Mouse (Mus musculus) limb, embryonic 12.5 days (tissue): ENCODE measurements at regions not wholly inside any gene's neighbourhood (a gene's known extent, or its start where the extent isn't known, plus 50 kb on each side); places are given as distances from the start of the nearest gene placed in this dataset.

Experiments used
- ATAC-seq: fragments of 200-750 bp; cut with Nextera tagmentation; 2 replicates; pipeline ENCODE4 v1.8.0; 2017; ENCODE audit warnings: low read depth, moderate TSS enrichment; ENCODE audit not compliant: insufficient number of reproducible peaks, insufficient read depth, low FRiP score, low TSS enrichment
- H3K27ac ChIP-seq: fragments of 300-500 bp; sonication (generic); 2 replicates; pipeline ENCODE4 v1.5.1; 2016; ENCODE audit warnings: mild to moderate bottlenecking, moderate library complexity
- H3K27me3 ChIP-seq: fragments of 300-500 bp; sonication (generic); 2 replicates; pipeline ENCODE4 v1.6.1; 2016; ENCODE audit warnings: mild to moderate bottlenecking, moderate library complexity
- H3K36me3 ChIP-seq: fragments of 300-500 bp; sonication (generic); 2 replicates; pipeline ENCODE4 v1.6.1; 2016; ENCODE audit warnings: mild to moderate bottlenecking, moderate library complexity
- H3K4me1 ChIP-seq: fragments of 300-500 bp; sonication (generic); replicated peaks from 2 replicates; pipeline ENCODE4 v1.6.1; 2016
- H3K4me2 ChIP-seq: fragments of 300-500 bp; sonication (generic); 2 replicates; pipeline ENCODE4 v1.6.1; 2016; ENCODE audit warnings: mild to moderate bottlenecking, moderate library complexity
- H3K4me3 ChIP-seq: fragments of 300-500 bp; sonication (generic); replicated peaks from 2 replicates; pipeline ENCODE4 v1.5.1; 2016; ENCODE audit warnings: mild to moderate bottlenecking
- H3K9ac ChIP-seq: fragments of 300-500 bp; sonication (generic); replicated peaks from 2 replicates; pipeline ENCODE4 v1.6.1; 2016; ENCODE audit warnings: mild to moderate bottlenecking, moderate library complexity
- H3K9me3 ChIP-seq: fragments of 300-500 bp; sonication (generic); 2 replicates; pipeline ENCODE4 v1.6.1; 2016; ENCODE audit warnings: mild to moderate bottlenecking, moderate library complexity
- WGBS: fragments of 180-500 bp; shearing (Covaris S2); methylation state at CpG from one replicate; pipeline ENCODE4 v1.1.7; 2016; 5-methylcytosine and 5-hydroxymethylcytosine counted together

DNA sequence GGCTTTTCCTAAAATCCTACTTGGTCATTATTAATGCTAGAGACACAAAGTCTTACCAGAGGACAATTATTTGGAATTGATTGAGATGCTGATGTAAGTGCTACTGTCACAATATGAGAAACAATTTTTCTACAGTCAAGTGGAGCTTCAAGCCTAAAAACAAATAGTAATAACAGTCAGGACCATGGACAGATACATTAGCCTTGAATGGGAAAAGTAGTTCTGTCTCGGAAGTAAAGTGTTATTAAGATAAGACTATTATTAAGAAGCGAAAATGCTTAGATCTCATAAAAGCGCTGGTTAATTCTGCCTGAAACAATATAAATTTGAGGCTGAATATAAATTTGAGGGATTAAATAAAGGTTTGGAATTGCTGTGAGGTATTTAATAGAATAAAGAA lies 473.1 kb downstream of the Cenpc1 start:
- Histone ChIP-seq H3K9ac (no peak overlapping the region), H3K36me3 (no peaks in the 10 kb centered on the region), H3K4me2 (no peak overlapping the region), H3K27me3 (no peaks in the 10 kb centered on the region), H3K9me3 (no peaks in the 10 kb centered on the region), H3K27ac (no peak overlapping the region), H3K4me3 (no peak overlapping the region), H3K4me1 (no peaks in the 10 kb centered on the region)
- ATAC-seq: no peak
- WGBS: 71% methylated on average over 3 of the region's 3 CpGs

DNA sequence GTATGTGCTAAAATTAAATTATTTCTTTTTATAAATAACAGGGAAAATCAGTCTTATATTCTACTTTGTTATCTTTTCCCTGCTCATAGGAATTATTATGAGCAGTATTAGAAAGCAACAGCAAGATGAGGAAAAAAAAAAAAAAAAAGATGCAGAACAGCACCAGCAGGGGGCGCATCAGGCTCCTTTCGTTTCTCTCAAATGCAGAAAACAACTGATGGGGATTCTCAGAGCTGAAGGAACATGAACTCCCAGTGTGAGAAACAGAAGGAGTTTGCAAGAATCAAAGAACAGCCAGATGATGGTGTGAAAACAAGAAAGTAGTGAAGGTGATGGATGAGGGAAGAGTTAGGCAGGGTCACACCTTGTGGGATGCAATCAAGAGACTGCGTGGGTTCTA lies 478.7 kb downstream of the Cenpc1 start:
- Histone ChIP-seq H3K27me3 (no peaks in the 10 kb centered on the region), H3K4me2 (no peak overlapping the region), H3K9ac (no peak overlapping the region), H3K4me3 (no peak overlapping the region), H3K27ac (no peak overlapping the region), H3K36me3 (no peaks in the 10 kb centered on the region), H3K9me3 (no peaks in the 10 kb centered on the region), H3K4me1 (no peaks in the 10 kb centered on the region)
- WGBS: 24% methylated on average over 3 of the region's 3 CpGs
- ATAC-seq: no peak

DNA sequence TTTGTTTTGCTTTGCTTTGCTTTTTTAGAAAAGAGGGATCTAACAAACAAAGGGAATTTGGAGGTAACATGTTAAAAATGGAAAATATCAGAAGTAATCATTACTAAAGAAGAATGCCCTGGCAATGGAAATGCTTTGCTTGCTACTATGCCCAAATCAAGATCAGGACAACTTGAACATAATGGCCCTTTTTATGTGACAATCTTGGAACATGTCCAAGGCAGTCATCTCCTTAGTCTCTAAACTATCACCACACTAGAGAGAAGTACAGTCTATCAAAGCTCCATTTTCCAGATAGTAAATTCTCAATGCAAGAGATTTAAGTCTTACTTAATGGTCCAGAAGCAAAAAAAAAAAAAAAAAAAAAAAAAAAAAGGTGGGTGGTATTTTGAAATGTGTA lies 492.9 kb downstream of the Cenpc1 start:
- no peak for ATAC-seq
- Histone ChIP-seq H3K4me1 (no peaks in the 10 kb centered on the region), H3K4me2 (no peak overlapping the region), H3K27ac (no peak overlapping the region), H3K4me3 (no peak overlapping the region), H3K27me3 (no peaks in the 10 kb centered on the region), H3K9ac (no peak overlapping the region), H3K36me3 (no peaks in the 10 kb centered on the region), H3K9me3 (no peaks in the 10 kb centered on the region)

DNA sequence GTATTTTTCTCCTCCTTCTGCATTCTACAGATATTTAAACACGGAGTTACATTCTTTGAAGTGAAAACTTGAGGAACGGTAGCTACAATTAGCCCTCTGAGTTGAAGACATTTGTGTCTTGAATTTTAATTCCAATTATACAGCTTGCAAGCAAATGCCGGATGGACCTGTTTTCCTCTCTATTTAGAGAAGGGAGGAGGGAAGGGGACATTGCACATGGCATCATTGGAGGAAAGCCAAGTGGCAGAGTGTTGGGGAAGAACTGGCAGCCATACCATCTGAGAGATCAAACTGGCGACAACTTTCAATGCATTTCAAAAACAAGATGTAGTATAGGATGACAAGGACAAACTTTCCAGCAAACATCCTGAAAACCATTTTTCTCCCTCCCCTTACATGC lies 493.4 kb downstream of the Cenpc1 start:
- Histone ChIP-seq H3K27me3 (no peaks in the 10 kb centered on the region), H3K4me2 (no peak overlapping the region), H3K9ac (no peak overlapping the region), H3K4me3 (no peak overlapping the region), H3K4me1 (no peaks in the 10 kb centered on the region), H3K9me3 (no peaks in the 10 kb centered on the region), H3K27ac (no peak overlapping the region), H3K36me3 (no peaks in the 10 kb centered on the region)
- 76% methylated on average over 4 of the region's 4 CpGs for WGBS
- ATAC-seq: no peak

DNA sequence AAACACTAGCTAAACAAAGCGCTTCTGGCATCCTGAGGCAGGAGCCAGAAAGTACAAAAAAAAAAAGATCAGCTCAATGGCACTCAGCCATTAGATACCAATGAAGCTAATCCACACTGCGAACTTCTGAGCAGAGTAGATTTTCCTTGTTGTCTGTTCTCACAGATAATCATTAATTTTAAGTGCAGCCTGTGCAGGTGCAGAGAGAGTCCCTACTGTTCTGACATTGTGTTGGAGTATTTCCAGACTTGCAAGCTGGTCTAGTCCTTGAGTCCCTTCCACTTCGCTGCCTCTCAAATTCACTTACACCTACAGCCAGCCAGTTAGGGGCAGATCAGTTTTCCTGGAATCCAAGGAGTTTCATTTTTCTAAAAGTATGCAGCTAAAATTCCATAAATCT lies 494.0 kb downstream of the Cenpc1 start:
- WGBS: 78% methylated on average over 3 of the region's 3 CpGs
- Histone ChIP-seq H3K27me3 (no peaks in the 10 kb centered on the region), H3K27ac (no peak overlapping the region), H3K36me3 (no peaks in the 10 kb centered on the region), H3K9me3 (no peaks in the 10 kb centered on the region), H3K4me1 (no peaks in the 10 kb centered on the region), H3K4me3 (no peak overlapping the region), H3K9ac (no peak overlapping the region), H3K4me2 (no peak overlapping the region)
- ATAC-seq: no peak

DNA sequence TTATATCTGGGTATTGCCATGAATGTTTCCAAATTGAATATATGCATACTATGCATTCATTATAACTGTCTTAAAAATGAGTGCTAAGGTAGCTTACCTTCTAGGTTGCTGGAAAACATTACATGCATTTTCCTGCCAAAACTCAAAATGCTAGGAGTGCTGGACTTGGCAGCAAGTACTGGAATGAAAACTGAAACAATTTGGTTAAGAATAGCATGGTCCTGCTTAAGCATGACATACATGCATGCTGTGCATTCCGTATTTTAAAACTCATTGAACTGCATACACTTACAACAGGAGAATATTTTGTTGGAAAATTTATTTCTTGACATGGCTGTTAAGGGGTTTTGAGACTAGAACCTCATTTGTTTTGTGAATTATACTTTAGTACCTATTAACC lies 529.1 kb downstream of the Cenpc1 start:
- Histone ChIP-seq H3K36me3 (no peaks in the 10 kb centered on the region), H3K27me3 (no peaks in the 10 kb centered on the region), H3K9ac (no peak overlapping the region), H3K9me3 (no peaks in the 10 kb centered on the region), H3K27ac (no peak overlapping the region), H3K4me1 (no peaks in the 10 kb centered on the region), H3K4me3 (no peak overlapping the region), H3K4me2 (no peak overlapping the region)
- 78% methylated on average over 1 of the region's 1 CpGs for WGBS
- no peak for ATAC-seq

DNA sequence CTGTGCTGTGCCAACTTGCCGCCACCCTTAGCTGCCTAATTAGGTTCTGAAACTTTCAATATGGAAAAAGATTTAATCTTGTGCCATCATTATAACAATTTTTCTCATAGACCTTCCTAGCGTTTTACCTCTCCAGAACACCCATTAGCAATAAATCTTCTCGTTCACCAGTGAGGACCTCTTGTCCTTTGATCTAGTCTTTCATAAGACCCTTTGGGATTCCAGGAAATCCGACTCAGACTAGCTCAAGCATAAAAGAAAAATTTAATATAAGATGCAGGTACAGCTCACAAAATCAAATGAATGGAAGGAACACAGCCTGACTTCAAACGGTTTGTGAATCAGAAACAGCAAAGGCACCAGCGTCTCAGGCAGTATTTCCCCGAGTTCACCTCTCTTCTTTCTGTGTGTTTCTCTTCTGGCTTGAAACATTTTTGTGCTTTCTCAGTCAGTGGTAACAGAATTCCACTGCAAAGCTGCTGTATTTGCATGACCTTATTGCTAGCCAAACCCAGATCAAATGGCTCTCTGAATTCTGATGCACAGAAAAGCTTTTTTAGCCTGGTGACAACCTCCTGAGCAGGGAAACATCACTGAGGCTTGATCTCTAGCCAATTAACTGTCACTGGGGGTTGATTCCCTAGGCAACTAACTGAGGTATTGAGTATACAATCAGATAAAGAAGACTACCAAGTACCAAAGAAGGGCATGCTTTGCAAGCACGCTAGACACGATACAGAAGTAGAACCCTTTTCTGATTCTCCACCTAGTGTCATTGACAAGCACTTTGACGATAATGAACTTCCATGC lies 539.8 kb downstream of the Cenpc1 start:
- Histone ChIP-seq H3K4me1 (no peaks in the 10 kb centered on the region), H3K9ac (no peak overlapping the region), H3K36me3 (no peaks in the 10 kb centered on the region), H3K27ac (no peak overlapping the region), H3K9me3 (no peaks in the 10 kb centered on the region), H3K27me3 (no peaks in the 10 kb centered on the region), H3K4me2 (no peak overlapping the region), H3K4me3 (no peak overlapping the region)
- 79% methylated on average over 10 of the region's 10 CpGs for WGBS
- ATAC-seq: no peak

DNA sequence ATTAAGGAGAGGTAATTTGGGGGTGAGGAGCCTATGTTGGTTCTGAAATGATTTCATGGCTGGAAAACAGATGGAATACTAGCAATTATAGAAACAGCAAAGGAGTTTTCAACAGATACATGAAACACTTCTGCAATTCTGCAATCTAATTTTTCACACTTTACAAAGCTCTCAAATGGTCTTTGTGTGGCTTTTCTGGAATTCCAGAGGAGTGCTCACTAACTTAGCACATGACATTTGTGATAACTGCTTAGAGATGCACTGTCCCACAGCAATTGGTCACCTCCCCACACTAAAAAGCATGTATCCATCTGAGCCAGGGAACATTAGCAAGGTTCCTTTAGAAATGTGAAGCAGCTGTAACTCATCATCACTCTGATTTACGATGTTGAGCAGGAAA lies 560.1 kb downstream of the Cenpc1 start:
- H3K4me3 ChIP-seq: no peak overlapping the region
- ATAC-seq: no peak
- no peaks in the 10 kb centered on the region for H3K27me3 ChIP-seq
- no peaks in the 10 kb centered on the region for H3K36me3 ChIP-seq
- H3K9ac ChIP-seq: no peak overlapping the region
- no peaks in the 10 kb centered on the region for H3K4me1 ChIP-seq
- no peak overlapping the region for H3K27ac ChIP-seq
- no peak overlapping the region for H3K4me2 ChIP-seq
- WGBS: 85% methylated on average over 1 of the region's 1 CpGs
- no peaks in the 10 kb centered on the region for H3K9me3 ChIP-seq

DNA sequence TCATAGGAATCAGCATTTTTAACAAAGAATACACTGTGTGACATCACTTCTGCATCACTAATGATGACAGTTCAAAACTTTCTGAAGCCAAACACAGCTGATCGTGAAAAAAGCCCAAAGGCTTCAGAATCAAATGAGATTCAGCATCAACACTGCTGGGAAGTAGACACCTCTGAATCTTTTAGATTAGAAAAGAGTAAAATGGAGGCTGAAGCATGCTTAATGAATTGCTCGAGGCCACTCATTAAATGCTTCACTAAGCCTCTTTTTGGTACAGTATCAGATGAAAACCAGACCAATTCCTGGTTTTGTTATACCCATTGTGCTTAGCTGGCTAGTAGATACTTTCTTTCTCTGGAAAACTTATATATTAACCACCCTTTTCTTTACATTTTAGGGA lies 568.1 kb downstream of the Cenpc1 start:
- no peaks in the 10 kb centered on the region for H3K36me3 ChIP-seq
- no peak overlapping the region for H3K4me2 ChIP-seq
- no peak overlapping the region for H3K9ac ChIP-seq
- no peak for ATAC-seq
- no peak overlapping the region for H3K4me3 ChIP-seq
- no peaks in the 10 kb centered on the region for H3K27me3 ChIP-seq
- 65% methylated on average over 2 of the region's 2 CpGs for WGBS
- no peak overlapping the region for H3K27ac ChIP-seq
- no peaks in the 10 kb centered on the region for H3K9me3 ChIP-seq
- H3K4me1 ChIP-seq: no peaks in the 10 kb centered on the region

DNA sequence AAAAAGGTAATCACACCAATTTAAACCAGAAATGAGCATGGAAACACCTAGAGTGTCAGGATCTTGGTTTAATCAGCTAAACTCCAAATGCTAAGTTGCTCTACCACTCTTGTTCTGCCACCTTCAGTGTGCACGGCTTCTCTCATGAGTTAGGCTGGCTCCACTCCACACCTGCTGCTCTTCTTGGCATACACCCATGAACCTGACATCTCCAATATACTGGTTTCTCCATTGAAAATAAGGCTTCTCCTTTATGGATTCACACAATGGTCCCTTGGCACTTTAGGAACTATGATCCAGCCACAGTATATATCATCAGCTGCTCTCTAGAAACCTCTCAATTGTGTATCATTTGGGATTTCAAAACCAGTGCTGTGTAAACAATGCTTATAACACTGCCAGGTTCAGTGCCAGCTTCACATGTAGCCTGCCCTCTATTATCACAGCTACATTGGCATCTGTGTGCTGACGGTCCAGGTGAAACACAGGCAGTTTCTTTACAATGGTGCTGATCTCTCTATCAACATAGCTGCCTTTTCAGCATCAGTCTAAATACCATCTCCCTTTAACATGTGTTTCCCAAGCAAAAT lies 579.6 kb downstream of the Cenpc1 start:
- 84% methylated on average over 2 of the region's 2 CpGs for WGBS

DNA sequence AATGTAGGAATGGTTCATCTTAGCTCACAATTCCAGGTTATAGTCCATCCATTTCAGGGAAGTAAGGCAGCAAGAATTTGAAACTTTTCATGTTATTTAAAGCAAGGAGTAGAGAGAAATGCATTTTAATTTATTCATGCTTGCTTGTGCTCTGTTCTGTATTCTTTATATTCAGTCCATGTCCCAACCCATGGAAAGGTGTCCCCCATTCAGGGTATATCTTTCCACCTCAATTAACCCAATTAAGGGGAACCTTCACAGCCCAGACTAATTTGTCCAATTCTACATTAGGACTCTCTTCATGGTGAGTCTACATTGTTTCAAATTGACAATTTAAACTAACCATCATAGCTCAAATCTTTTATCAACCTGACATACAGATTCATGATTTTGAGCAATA lies 580.2 kb downstream of the Cenpc1 start:
- no peaks in the 10 kb centered on the region for H3K4me1 ChIP-seq
- no peak for ATAC-seq
- no peaks in the 10 kb centered on the region for H3K9me3 ChIP-seq
- H3K9ac ChIP-seq: no peak overlapping the region
- H3K27me3 ChIP-seq: no peaks in the 10 kb centered on the region
- no peak overlapping the region for H3K4me2 ChIP-seq
- no peak overlapping the region for H3K4me3 ChIP-seq
- no peaks in the 10 kb centered on the region for H3K36me3 ChIP-seq
- H3K27ac ChIP-seq: no peak overlapping the region

More for the DNA sequence above, 579.6 kb downstream of the Cenpc1 start:
- no peaks in the 10 kb centered on the region for H3K36me3 ChIP-seq
- no peak for ATAC-seq
- H3K4me1 ChIP-seq: no peaks in the 10 kb centered on the region
- no peaks in the 10 kb centered on the region for H3K27me3 ChIP-seq
- no peak overlapping the region for H3K4me2 ChIP-seq
- H3K4me3 ChIP-seq: no peak overlapping the region
- H3K9me3 ChIP-seq: no peaks in the 10 kb centered on the region
- no peak overlapping the region for H3K9ac ChIP-seq
- H3K27ac ChIP-seq: no peak overlapping the region

DNA sequence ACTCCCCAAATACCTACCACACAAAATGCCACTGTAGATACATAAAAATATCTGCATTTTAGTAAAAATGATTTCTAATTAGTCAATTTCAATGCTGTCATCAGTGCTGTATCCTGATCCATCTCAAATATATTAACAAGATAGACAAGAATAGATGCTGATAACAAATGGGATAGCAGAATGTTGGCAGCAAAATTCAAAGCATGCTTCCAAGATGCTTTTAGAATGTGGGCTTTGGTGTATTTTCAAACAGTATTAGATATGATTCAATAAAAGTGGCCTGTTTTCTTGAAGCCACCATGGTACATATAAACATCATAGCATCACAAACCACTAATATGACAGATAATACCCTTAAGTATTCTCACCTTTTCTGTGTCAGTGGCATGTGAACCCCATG lies 597.6 kb downstream of the Cenpc1 start:
- Histone ChIP-seq H3K27me3 (no peaks in the 10 kb centered on the region), H3K27ac (no peak overlapping the region), H3K4me2 (no peak overlapping the region), H3K9ac (no peak overlapping the region), H3K36me3 (no peaks in the 10 kb centered on the region), H3K4me1 (no peaks in the 10 kb centered on the region), H3K9me3 (no peaks in the 10 kb centered on the region), H3K4me3 (no peak overlapping the region)
- ATAC-seq: no peak
